24 mouse cellular contexts compared by ENCODE assay signal in the genomic region with DNA sequence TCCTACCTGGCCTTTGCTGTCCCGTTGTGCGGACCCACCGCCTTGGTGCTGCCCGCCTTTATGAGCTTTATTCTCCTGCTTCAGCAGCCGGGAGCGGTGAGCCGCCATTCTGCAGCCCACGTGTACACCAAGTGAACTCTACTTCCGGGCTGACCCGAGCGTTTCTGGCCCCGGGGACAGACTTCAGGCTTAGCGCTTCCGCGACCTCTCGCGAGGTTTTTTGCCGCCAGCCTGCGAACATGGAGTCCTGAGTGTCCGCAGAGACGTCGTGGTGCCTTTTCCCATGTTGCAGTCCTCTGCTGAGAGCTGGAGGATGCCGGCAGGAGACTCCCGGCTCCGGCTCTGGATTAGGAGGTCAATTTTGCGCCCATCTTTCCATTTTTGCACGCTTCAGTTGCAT. TPM values are rescaled to one million over a fixed set of nuclear protein-coding genes. Genes with fewer than 3 reads are reported as not detected.
DNase-seq lines count a peak whose midpoint lies in the region; ATAC-seq and TF ChIP-seq lines count a peak whose summit lies in the region.
"Had no signal": no experiment of that assay in that cellular context is flagged by ENCODE, and none has a peak within 500 bp of the region (broad histone marks: within the 10 kb centered on the region; RNA-seq: fewer than 3 reads in every experiment).

No protein-coding gene starts in this region.

- in situ Hi-C loops in ES-E14 (cut with MboI; ENCODE audit: low sequenced_read_pairs in 2 of 2, unreplicated experiment in 2 of 2): no loop called here

- TF ChIP-seq POLR2A in liver, adult 2 months (IDR thresholded peaks at IDR 0.05; ENCODE audit: extremely low read depth, insufficient read depth, low read length): no peak
- TF ChIP-seq POLR2A in ES-Bruce4 (IDR thresholded peaks at IDR 0.05; ENCODE audit: insufficient read depth, low read length): no peak
- no peak for TF ChIP-seq POLR2A in small intestine, adult 2 months (IDR thresholded peaks at IDR 0.05; ENCODE audit: low read depth, low read length)

- H3K79me2 ChIP-seq in liver, adult 2 months (ENCODE audit: control insufficient read depth, insufficient read depth, low read length): no peaks in the 10 kb centered on the region

- TF ChIP-seq CTCF in liver, adult 2 months (IDR thresholded peaks at IDR 0.05; ENCODE audit: low read depth, low read length): no peak
- no peak for TF ChIP-seq CTCF in ES-Bruce4 (IDR thresholded peaks at IDR 0.05; ENCODE audit: low read depth, low read length)
- TF ChIP-seq CTCF in small intestine, adult 2 months (IDR thresholded peaks at IDR 0.05; ENCODE audit: extremely low read depth, insufficient read length, insufficient replicate concordance, low read depth, low read length): no peak

- no peaks in the 10 kb centered on the region for H3K36me3 ChIP-seq in liver, adult 2 months (ENCODE audit: control insufficient read depth, insufficient read depth, low read length)
- no peaks in the 10 kb centered on the region for H3K36me3 ChIP-seq in ES-Bruce4 (ENCODE audit: control insufficient read depth, insufficient read depth, low read length, poor library complexity, severe bottlenecking)
- H3K36me3 ChIP-seq in ES-E14 (ENCODE audit: control insufficient read depth, insufficient read depth, low read length, poor library complexity, severe bottlenecking): no peaks in the 10 kb centered on the region
- H3K36me3 ChIP-seq in small intestine, adult 2 months (ENCODE audit: control insufficient read depth, insufficient read depth, low read length): no peaks in the 10 kb centered on the region
- no peaks in the 10 kb centered on the region for H3K36me3 ChIP-seq in forebrain, embryonic 11.5 days (ENCODE audit: control insufficient read depth, insufficient read depth, low read length)
- H3K36me3 ChIP-seq: embryonic facial prominence, embryonic 15.5 days; forebrain, embryonic 10.5 days; forebrain, embryonic 15.5 days; heart, embryonic 15.5 days; hindbrain, embryonic 10.5 days; intestine, embryonic 15.5 days had no signal

- WGBS in liver, adult 2 months: 43% methylated on average over 27 of the region's 27 CpGs
- WGBS in small intestine, adult 2 months: 59% methylated on average over 27 of the region's 27 CpGs
- 63% methylated on average over 27 of the region's 27 CpGs for WGBS in forebrain, embryonic 11.5 days

- no peak for ATAC-seq in forebrain, embryonic 11.5 days (replicated peaks; ENCODE audit: low FRiP score)
- ATAC-seq: forebrain, embryonic 15.5 days; intestine, embryonic 15.5 days had no signal

- no peaks in the 10 kb centered on the region for H3K4me1 ChIP-seq in liver, adult 2 months (ENCODE audit: control insufficient read depth, insufficient read depth, low read length)
- H3K4me1 ChIP-seq in ES-Bruce4 (ENCODE audit: control insufficient read depth, insufficient read depth, low read length) (no peaks in the 10 kb centered on the region), ES-E14 (ENCODE audit: control insufficient read depth in 2 of 2, insufficient read depth in 2 of 2, low read length in 2 of 2, poor library complexity in 1 of 2) (peaks cover 0 to 1% of the 10 kb centered on the region in 2 experiments; a peak in 1 of 4 replicates)
- H3K4me1 ChIP-seq in small intestine, adult 2 months (ENCODE audit: control insufficient read depth, insufficient read depth, insufficient read length, low read length): no peaks in the 10 kb centered on the region
- no peaks in the 10 kb centered on the region for H3K4me1 ChIP-seq in forebrain, embryonic 11.5 days (replicated peaks; ENCODE audit: control insufficient read depth, insufficient read depth, low read length)
- H3K4me1 ChIP-seq: embryonic facial prominence, embryonic 15.5 days; forebrain, embryonic 10.5 days; forebrain, embryonic 15.5 days; heart, embryonic 15.5 days; hindbrain, embryonic 10.5 days; intestine, embryonic 15.5 days had no signal

- no peak for TF ChIP-seq EP300 in ES-Bruce4 (IDR thresholded peaks at IDR 0.05; ENCODE audit: insufficient read depth, low read depth, low read length)

- no peaks in the 10 kb centered on the region for H3K27me3 ChIP-seq in liver, adult 2 months (ENCODE audit: control insufficient read depth, insufficient read depth, low read length)
- no peaks in the 10 kb centered on the region for H3K27me3 ChIP-seq in ES-Bruce4 (ENCODE audit: control insufficient read depth, insufficient read depth, low read length, poor library complexity, severe bottlenecking)
- no peaks in the 10 kb centered on the region for H3K27me3 ChIP-seq in small intestine, adult 2 months (ENCODE audit: control insufficient read depth, insufficient read depth, low read length)
- H3K27me3 ChIP-seq in forebrain, embryonic 11.5 days (ENCODE audit: control insufficient read depth, insufficient read depth, low read length): no peaks in the 10 kb centered on the region
- H3K27me3 ChIP-seq: embryonic facial prominence, embryonic 15.5 days; forebrain, embryonic 15.5 days; heart, embryonic 15.5 days; intestine, embryonic 15.5 days had no signal

- peak; percentile 11 for DNase-seq in liver, adult 2 months (ENCODE audit: extremely low read depth, low read depth, low spot score)
- no peak for DNase-seq in liver
- peak; percentile 56 for DNase-seq in ES-E14 (ENCODE audit: low read depth, low spot score)
- no peak for DNase-seq in forebrain, embryonic 11.5 days (ENCODE audit: low spot score)
- no peak for DNase-seq in spleen, postnatal 14 days (ENCODE audit: low spot score in 2 of 2)
- no peak for DNase-seq in cerebellum, postnatal 4 days (ENCODE audit: low spot score in 2 of 2)
- DNase-seq: adrenal gland, postnatal 10 days; cerebellum, adult 11-12 months; cerebellum, adult 9-10 months; cerebellum, postnatal 25 days; gastrocnemius, postnatal 14 days; heart, postnatal 14 days had no signal

- H3K9me3 ChIP-seq in ES-Bruce4 (replicated peaks; ENCODE audit: control insufficient read depth, insufficient read depth, low read length, poor library complexity, severe bottlenecking) (peaks cover 15% of the 10 kb centered on the region), ES-E14 (ENCODE audit: control insufficient read depth, insufficient read depth, low read depth, low read length) (0 out of 2 replicates have a peak, but pooled peaks cover 3% of the 10 kb centered on the region)
- no peaks in the 10 kb centered on the region; the same call in 1 of the 2 replicates for H3K9me3 ChIP-seq in forebrain, embryonic 11.5 days (ENCODE audit: control insufficient read depth, low read length)
- H3K9me3 ChIP-seq: embryonic facial prominence, embryonic 15.5 days; forebrain, embryonic 15.5 days; intestine, embryonic 15.5 days had no signal

- H3K4me2 ChIP-seq in forebrain, embryonic 11.5 days (ENCODE audit: low read depth, low read length, severe bottlenecking): no peak overlapping the region
- H3K4me2 ChIP-seq: embryonic facial prominence, embryonic 15.5 days; forebrain, embryonic 15.5 days; heart, embryonic 15.5 days; hindbrain, embryonic 14.5 days; intestine, embryonic 15.5 days had no signal

- peak overlapping the region; percentile 47; the same call in 1 of the 2 replicates for H3K4me3 ChIP-seq in liver, adult 2 months (ENCODE audit: insufficient read depth, low read depth, low read length)
- H3K4me3 ChIP-seq in ES-Bruce4 (ENCODE audit: low read depth, low read length) (peak overlapping the region; percentile 65), ES-E14 (ENCODE audit: insufficient read depth in 1 of 2, low read depth in 1 of 2, low read length in 2 of 2, poor library complexity in 1 of 2, severe bottlenecking in 1 of 2) (peak overlapping the region; percentile 34 to 35)
- peak overlapping the region; percentile 55; the same call in 1 of the 2 replicates for H3K4me3 ChIP-seq in small intestine, adult 2 months (ENCODE audit: low read depth, low read length)
- H3K4me3 ChIP-seq in forebrain, embryonic 11.5 days (ENCODE audit: low read depth, low read length): no peak overlapping the region
- H3K4me3 ChIP-seq: embryonic facial prominence, embryonic 15.5 days; erythroblast, embryonic 14.5 days; forebrain, embryonic 10.5 days; forebrain, embryonic 15.5 days; heart, embryonic 15.5 days; hindbrain, embryonic 10.5 days; intestine, embryonic 15.5 days had no signal

- H3K27ac ChIP-seq in liver, adult 2 months (replicated peaks; ENCODE audit: insufficient read depth, low read depth, low read length): no peak overlapping the region
- H3K27ac ChIP-seq in ES-Bruce4 (ENCODE audit: insufficient read depth, low read length) (no peak overlapping the region), ES-E14 (ENCODE audit: insufficient read depth, low read depth, low read length, poor library complexity, severe bottlenecking) (no peak overlapping the region)
- no peak overlapping the region for H3K27ac ChIP-seq in small intestine, adult 2 months (ENCODE audit: insufficient read depth, low read depth, low read length)
- H3K27ac ChIP-seq in forebrain, embryonic 11.5 days (ENCODE audit: low read depth, low read length): no peak overlapping the region
- H3K27ac ChIP-seq: embryonic facial prominence, embryonic 15.5 days; forebrain, embryonic 10.5 days; forebrain, embryonic 15.5 days; heart, embryonic 15.5 days; hindbrain, embryonic 10.5 days; hindbrain, embryonic 14.5 days; intestine, embryonic 15.5 days had no signal

- no peak overlapping the region for H3K9ac ChIP-seq in liver, adult 2 months (ENCODE audit: low read depth, low read length)
- H3K9ac ChIP-seq in ES-Bruce4 (ENCODE audit: low read depth, poor library complexity, severe bottlenecking) (peak overlapping the region; percentile 14), ES-E14 (ENCODE audit: insufficient read depth, low read depth, low read length, poor library complexity, severe bottlenecking) (peak overlapping the region; percentile 19; the same call in 1 of the 2 replicates)
- no peak overlapping the region for H3K9ac ChIP-seq in forebrain, embryonic 11.5 days (ENCODE audit: low read length)
- H3K9ac ChIP-seq: embryonic facial prominence, embryonic 15.5 days; forebrain, embryonic 15.5 days; heart, embryonic 15.5 days; hindbrain, embryonic 14.5 days; intestine, embryonic 15.5 days had no signal

RNA-seq across cellular contexts. Expression of gene Vmn1r53, which starts 8.4 kb away (rescaled TPM):
- 0.18 and 1.0 TPM in 2 replicates for total RNA-seq in liver, adult 2 months (2014; rRNA removed)
- polyA plus RNA-seq in liver, adult 2 months (2012; rRNA removed): 0.81 TPM in 1 of 2 replicates, not detected in the other
- polyA plus RNA-seq in ES-Bruce4 (2011; ENCODE audit: insufficient read depth, insufficient read length, low read depth, missing spikeins): 0.72 and 0.79 TPM in 2 replicates
- 2.1 and 2.3 TPM in 2 replicates for total RNA-seq in ES-E14 (2012; rRNA removed)
- polyA plus RNA-seq in small intestine, adult 2 months (2012; rRNA removed): not detected in 2 replicates
- polyA plus RNA-seq in forebrain, embryonic 11.5 days (2014; fragmentation: Nextera tagmentation; extraction: Ambion mirVana): not detected in 2 replicates
- total RNA-seq: adrenal gland, postnatal 10 days; gastrocnemius, postnatal 14 days; heart, postnatal 14 days had no signal
- polyA plus RNA-seq: embryonic facial prominence, embryonic 11.5 days; embryonic facial prominence, embryonic 15.5 days; erythroblast, embryonic 14.5 days; forebrain, embryonic 10.5 days; forebrain, embryonic 15.5 days; gonadal fat pad, adult 2 months; heart, embryonic 15.5 days; hindbrain, embryonic 10.5 days; hindbrain, embryonic 14.5 days; intestine, embryonic 15.5 days had no signal

RNA-seq across cellular contexts. Expression of gene Vmn1r54, which starts 13.4 kb away (rescaled TPM):
- not detected in 2 replicates for total RNA-seq in liver, adult 2 months (2014; rRNA removed)
- polyA plus RNA-seq in liver, adult 2 months (2012; rRNA removed): not detected in 2 replicates
- polyA plus RNA-seq in ES-Bruce4 (2011; ENCODE audit: insufficient read depth, insufficient read length, low read depth, missing spikeins): not detected in 2 replicates
- total RNA-seq in ES-E14 (2012; rRNA removed): not detected in 2 replicates
- polyA plus RNA-seq in small intestine, adult 2 months (2012; rRNA removed): not detected in 2 replicates
- polyA plus RNA-seq in forebrain, embryonic 11.5 days (2014; fragmentation: Nextera tagmentation; extraction: Ambion mirVana): not detected in 2 replicates
- total RNA-seq: adrenal gland, postnatal 10 days; gastrocnemius, postnatal 14 days; heart, postnatal 14 days had no signal
- polyA plus RNA-seq: embryonic facial prominence, embryonic 11.5 days; embryonic facial prominence, embryonic 15.5 days; erythroblast, embryonic 14.5 days; forebrain, embryonic 10.5 days; forebrain, embryonic 15.5 days; gonadal fat pad, adult 2 months; heart, embryonic 15.5 days; hindbrain, embryonic 10.5 days; hindbrain, embryonic 14.5 days; intestine, embryonic 15.5 days had no signal

RNA-seq across cellular contexts. Expression of gene V1ra8, which starts 30.1 kb away (rescaled TPM):
- not detected in 2 replicates for total RNA-seq in liver, adult 2 months (2014; rRNA removed)
- polyA plus RNA-seq in liver, adult 2 months (2012; rRNA removed): not detected in 2 replicates
- not detected in 2 replicates for polyA plus RNA-seq in ES-Bruce4 (2011; ENCODE audit: insufficient read depth, insufficient read length, low read depth, missing spikeins)
- not detected in 2 replicates for total RNA-seq in ES-E14 (2012; rRNA removed)
- not detected in 2 replicates for polyA plus RNA-seq in small intestine, adult 2 months (2012; rRNA removed)
- not detected in 2 replicates for polyA plus RNA-seq in forebrain, embryonic 11.5 days (2014; fragmentation: Nextera tagmentation; extraction: Ambion mirVana)
- total RNA-seq: adrenal gland, postnatal 10 days; gastrocnemius, postnatal 14 days; heart, postnatal 14 days had no signal
- polyA plus RNA-seq: embryonic facial prominence, embryonic 11.5 days; embryonic facial prominence, embryonic 15.5 days; erythroblast, embryonic 14.5 days; forebrain, embryonic 10.5 days; forebrain, embryonic 15.5 days; gonadal fat pad, adult 2 months; heart, embryonic 15.5 days; hindbrain, embryonic 10.5 days; hindbrain, embryonic 14.5 days; intestine, embryonic 15.5 days had no signal

RNA-seq across cellular contexts. Expression of gene Vmn1r52, which starts 58.1 kb away (rescaled TPM):
- total RNA-seq in liver, adult 2 months (2014; rRNA removed): not detected in 2 replicates
- polyA plus RNA-seq in liver, adult 2 months (2012; rRNA removed): not detected in 2 replicates
- polyA plus RNA-seq in ES-Bruce4 (2011; ENCODE audit: insufficient read depth, insufficient read length, low read depth, missing spikeins): not detected in 2 replicates
- total RNA-seq in ES-E14 (2012; rRNA removed): not detected in 2 replicates
- polyA plus RNA-seq in small intestine, adult 2 months (2012; rRNA removed): not detected in 2 replicates
- polyA plus RNA-seq in forebrain, embryonic 11.5 days (2014; fragmentation: Nextera tagmentation; extraction: Ambion mirVana): not detected in 2 replicates
- total RNA-seq: adrenal gland, postnatal 10 days; gastrocnemius, postnatal 14 days; heart, postnatal 14 days had no signal
- polyA plus RNA-seq: embryonic facial prominence, embryonic 11.5 days; embryonic facial prominence, embryonic 15.5 days; erythroblast, embryonic 14.5 days; forebrain, embryonic 10.5 days; forebrain, embryonic 15.5 days; gonadal fat pad, adult 2 months; heart, embryonic 15.5 days; hindbrain, embryonic 10.5 days; hindbrain, embryonic 14.5 days; intestine, embryonic 15.5 days had no signal

Comparison
In these comparisons a context has a peak if more than half of its experiments do, and no peak if none do; other contexts are left out.
1. DNase-seq: peak in liver, adult 2 months (single experiment) and ES-E14 (single experiment); none in liver (single experiment), forebrain, embryonic 11.5 days (single experiment), spleen, postnatal 14 days (0 of 2) and cerebellum, postnatal 4 days (0 of 2).
2. H3K9ac ChIP-seq: peak in ES-Bruce4 (single experiment) and ES-E14 (single experiment); none in liver, adult 2 months (single experiment) and forebrain, embryonic 11.5 days (single experiment).